Mouse (Mus musculus): ENCODE measurements around the gene Qars.

DNA sequence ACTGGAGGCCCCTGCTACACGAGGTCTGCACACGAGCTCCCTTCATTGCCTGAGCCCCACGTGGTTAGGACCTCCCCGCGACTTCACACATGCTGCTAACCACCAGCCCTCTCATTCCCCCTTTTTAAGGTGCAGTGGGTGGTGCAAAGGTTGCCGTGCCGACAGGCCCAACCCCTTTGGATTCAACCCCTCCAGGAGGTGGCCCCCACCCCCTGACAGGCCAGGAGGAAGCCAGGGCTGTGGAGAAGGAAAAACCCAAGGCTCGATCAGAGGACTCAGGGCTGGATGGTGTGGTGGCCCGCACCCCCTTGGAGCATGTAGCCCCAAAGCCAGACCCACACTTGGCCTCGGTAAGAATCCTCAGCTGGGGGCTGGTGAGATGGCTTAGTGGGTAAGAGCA, 12.6 kb upstream of the Qars start:
- TF ChIP-seq CTCF (IDR thresholded peaks at IDR 0.05; ENCODE audit: insufficient read depth, low read length) (no peak), POLR2A (IDR thresholded peaks at IDR 0.05; ENCODE audit: borderline replicate concordance, extremely low read depth, low read depth, low read length) (no peak)
